Mouse (Mus musculus): ENCODE data around the gene Ralgps1.
A peak's percentile ranks its signal among the peaks of the same experiment; 100 is the strongest.

Gene Ralgps1

DNA sequence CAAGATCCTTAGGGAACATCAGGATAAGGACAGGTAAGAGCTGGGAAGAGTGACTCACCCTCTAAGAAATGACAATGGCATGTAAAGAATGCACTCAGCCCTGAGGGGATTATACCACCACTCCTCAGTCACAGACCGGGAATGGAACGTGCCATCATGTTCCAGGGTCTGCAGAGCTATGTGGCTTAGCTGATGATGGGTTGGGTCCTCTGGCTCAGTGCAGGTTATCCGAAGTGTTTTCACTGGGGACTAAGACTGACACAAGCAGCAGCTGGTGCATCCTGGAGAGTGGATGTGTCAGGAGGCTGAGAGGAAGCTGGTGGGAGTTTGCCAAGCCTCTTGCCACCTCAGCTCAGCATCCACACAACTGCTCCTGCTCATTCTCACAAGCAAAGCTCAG lies 50.7 kb downstream of the Ralgps1 start:
- peak; percentile 79 for DNase-seq

DNA sequence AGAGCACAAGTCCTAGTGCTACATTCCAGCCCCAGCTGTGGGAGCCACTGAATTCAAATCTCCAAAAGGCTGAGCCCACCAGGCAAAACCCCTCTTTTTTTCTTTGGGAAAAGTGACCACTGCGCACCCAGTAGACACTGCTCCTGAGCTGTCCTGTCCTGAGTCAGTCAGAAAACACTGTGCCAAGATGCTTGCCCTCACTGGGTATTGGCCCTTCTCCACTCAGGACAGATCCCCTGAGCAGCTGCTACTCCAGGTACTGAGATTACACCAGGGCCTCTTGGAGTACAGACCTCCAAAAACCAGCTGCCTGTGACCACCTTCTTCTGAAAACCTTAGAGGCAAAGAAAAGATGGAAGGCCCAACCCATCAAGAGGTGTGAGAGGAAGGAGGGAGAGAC lies 51.4 kb downstream of the Ralgps1 start:
- peak; percentile 74 for DNase-seq

DNA sequence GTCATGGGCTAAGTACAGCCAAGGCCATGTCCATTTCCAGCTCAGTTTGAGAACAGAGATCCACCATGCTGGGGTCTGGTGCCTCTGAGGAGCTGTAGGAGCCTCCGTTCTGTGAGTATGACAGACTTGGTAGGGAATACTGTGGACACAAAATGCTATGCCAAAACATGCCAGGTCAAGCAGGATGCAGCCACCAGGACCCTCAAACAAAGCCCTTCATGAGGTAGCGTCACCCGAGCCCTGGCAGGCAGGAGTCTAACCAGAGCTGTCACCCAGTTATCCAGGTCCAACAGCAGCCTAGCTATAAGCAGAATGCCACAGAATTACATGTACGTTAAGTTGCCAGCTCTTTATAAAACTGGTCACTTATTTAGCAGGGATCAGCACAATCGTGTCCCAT lies 51.8 kb downstream of the Ralgps1 start:
- peak; percentile 82 for DNase-seq

DNA sequence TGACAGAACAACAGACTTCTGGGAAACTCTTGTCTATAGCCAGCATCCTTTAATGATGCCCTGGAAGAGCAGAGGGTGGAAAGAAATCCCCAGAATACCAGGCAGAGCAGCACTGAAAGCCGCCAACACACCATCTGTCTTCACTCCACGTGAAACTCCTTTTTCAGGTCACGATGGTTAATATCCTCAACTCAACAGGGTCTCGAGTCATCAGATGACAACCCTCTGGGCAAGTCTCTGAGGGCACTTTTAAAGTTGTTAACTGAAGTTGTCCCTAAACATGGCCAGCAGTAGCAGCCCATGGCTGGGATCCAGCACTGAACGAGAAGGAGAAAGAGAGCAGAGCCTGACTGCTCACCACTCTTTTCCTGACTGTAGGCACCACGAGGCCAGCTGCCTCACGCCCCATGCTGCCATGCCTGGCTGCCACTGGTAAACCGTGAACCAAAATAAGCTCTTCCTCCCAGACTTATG lies 52.8 kb downstream of the Ralgps1 start:
- DNase-seq, result no peak

DNA sequence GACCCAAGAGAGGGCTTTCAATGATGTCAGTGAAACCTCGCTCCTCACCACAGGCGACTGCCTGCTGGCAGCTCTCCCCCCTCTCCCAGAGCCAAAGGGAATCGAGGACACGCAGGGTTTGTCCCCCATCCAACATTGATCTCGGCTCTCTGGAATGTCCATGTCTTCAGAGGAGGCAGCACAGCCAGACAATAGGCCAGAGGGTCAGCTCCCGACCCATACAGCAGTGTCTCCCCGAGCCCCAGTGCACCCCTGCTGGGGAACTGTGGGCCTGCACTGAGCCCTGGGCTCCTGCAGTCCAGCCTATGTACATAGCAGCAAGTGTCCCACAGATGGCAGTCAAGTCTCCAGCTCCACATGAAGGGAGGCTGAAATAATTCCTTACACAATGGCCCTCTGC lies 54.8 kb downstream of the Ralgps1 start:
- peak; percentile 100 for DNase-seq

DNA sequence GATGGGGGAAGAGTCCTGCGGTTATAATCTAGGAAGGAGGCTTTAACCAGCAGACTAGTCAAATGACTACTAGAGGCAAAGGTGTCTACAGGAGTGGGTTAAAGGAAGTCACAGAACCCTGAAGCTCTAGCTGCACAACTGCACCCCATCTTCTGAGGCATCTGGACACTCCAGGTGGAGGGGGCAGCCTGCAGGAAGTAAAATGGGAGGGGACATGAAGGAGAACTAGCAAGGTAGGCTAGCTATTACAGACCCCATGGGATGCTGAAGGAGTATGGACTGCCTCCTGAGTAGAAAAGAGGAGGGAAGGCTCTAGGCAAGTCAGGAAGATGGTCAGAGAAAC lies 55.3 kb downstream of the Ralgps1 start:
- DNase-seq, result peak; percentile 92

DNA sequence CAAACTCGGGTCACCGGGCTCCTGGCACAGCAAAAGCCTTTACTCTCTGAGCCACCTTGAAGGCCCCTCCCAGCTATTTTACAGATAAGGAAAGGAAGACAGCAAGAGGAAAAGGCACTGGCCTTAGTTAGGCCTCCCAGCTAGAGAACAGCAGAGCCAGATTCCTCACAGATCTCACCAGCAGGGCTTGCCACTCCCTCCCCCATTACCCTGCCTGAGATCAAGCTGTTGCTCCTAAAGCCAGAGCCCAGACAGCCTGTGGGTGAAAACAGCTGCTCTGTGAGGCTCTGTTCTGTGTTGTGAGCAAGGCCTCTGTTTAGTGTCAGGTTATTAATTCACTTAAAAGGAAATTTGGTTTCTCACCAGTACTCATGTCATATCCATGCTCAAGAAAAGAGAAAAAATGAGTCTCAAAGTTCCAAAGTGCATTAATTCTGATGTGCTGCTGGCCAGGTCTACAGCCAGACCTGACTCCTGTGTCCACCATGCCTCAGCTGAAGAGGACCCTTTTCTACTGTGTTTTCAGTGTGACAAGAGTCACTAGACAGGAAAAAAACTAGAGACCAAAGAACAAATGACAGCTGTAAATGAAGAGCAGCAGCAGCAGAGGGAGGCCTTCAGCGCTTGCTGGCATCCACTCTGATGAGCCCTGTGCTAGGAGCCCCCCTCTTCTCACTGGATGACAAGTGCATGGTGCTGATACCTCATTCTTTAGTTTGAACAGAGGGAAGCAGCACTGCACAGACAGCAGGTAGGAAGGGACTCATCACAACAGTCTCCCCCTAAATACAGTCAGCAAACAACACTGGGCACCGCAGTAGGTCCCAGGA lies 55.8 kb downstream of the Ralgps1 start:
- DNase-seq, result peak; percentile 96

DNA sequence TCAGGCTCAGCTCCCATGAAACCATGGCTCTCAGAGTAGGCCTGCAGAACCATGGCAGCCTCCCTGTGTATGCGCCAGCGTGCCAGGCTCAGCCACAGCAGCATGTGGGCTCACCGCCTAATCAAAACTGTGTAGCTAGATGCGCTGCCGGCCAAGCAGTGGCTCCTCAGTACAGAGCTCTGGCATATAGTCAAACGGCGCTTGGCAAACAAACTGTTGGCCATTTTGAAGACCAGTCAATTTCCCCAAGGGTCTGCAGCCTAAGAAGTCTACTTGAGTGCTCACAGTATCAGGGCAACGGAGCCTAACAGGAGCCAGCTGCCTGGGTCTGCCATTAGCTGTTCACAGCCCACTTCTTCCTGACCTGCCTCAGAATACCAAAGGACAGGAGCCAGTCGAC lies 61.9 kb downstream of the Ralgps1 start:
- peak; percentile 91 for DNase-seq

DNA sequence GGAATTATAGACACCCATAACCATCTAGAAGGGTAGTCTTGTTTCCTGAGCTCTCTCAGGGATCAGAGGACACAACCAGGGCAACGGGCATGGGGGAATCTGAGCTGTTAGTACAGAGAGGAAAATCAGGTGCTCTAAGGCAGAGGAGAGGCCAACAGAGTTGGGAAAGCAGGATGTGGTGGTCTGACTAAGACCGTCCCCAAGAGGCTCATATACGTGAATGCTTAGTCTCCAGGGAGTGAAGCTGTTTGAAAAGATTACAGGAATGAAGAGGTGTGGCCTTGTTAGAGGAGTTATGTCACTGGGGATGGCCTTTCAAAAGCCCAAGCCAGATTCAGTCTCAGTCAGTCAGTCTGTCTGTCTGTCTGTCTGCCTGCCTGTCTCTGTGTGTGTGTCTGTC lies 64.7 kb downstream of the Ralgps1 start:
- DNase-seq, result no peak

DNA sequence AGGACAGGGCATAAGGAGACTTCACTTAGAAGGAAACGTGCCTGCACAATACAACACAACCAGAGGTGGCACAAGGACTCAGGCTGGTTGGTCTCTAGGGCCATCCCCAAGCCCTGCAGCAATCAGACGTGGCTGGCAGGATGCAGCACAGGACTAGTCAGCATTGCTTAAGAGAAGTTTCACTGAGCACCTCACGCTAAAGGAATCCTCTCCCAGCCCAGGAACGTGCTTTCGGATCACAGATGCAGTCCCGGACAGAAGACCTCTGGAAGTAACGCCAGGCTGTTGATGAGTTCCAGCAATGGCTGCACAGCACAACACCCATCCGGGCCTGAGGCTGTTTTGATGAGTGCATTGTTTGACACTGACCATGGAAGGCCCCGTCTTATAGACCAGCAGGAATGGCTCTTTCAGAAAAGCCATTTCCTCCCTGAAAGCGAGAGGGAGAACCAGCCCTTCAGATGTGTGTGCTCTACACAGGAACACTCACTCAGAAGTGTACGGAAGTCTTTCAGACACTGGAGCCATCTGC lies 67.8 kb downstream of the Ralgps1 start:
- DNase-seq, result peak; percentile 93

DNA sequence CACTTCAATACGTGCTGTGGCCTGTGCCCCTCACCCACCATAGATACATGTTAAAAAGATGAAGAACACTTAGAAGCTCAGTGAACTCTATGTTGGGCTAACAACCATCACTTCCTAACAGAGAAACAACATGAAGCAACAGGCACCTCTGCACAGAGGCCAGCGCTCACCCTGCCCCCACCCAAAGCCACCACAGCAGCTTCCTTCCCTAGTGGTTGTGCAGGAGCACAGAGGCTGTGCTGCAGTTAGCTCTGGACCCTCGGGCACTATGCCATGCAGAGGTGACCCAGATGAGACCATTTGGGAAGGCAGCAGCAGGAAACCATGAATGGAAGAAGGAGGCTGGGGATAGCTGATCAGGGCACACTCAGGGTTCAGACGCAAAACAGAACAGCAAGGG lies 68.5 kb downstream of the Ralgps1 start:
- no peak for DNase-seq

DNA sequence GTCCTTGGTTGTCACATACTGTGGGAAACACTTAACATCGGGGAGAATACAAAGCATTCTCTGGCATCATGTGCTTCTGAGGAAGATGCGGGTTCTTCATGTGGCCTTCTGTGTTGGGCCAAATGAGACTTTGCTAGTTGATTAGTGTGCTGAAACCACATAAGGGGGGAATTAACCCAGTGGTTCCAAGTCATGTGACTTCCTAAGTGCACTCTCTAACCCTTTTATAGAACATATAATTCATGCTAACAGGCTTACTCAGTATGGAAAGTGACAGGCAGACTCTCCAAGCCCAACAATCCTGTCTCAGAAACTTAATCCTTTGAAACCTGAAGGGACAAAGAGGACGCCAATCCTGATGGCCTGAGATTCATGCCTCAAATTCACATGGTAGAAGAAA lies 68.9 kb downstream of the Ralgps1 start:
- DNase-seq, result no peak

DNA sequence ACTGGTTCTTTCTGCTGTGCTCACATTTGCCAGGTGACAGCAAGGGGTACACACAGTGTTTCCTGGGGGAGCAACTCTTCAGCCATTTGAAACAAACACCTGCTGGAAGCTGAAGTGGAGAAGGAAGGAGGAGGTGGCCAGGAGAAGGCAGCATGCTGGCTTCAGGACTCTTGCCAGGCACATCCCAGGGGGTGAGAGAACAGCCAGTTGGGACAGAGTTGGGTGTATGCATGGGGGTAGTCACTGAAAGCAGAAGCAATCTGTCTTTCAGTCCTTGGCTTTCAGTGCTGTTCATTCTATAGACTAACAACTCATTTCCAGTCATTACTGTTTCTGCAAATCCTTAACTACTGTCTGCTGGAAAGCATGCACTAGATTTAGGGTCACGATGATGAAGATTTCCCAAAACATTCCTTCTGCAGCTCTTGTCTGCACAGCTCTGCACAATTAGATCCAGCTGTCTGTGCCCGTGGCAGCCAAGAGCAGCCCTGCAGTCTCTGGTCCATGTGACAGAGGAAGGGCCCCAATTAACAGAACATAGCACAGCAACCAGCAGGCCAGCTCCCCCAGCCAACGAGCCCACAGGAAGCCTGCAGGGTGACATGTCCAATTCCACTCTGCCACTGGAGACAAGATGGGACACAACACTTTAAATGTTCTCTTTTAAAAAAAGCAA lies 70.8 kb downstream of the Ralgps1 start:
- peak; percentile 98 for DNase-seq

DNA sequence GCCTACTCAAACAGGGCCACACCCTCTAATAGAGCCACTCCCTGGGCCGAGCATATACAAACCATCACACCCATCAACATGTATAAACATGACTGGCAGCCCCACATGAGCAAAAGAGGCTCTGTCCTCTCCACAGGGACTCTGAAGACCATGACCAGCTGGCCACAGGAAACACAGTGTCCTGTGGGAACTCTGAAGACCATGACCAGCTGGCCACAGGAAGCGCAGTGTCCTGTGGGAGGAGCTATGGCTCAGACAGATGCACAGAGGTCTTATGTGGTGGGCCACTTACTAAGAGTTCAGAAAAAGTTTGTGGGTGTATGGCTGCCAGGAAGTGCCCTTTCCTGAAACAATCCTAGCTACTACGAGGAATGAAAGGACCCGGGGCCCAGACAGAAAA lies 72.4 kb downstream of the Ralgps1 start:
- DNase-seq, result peak; percentile 96

DNA sequence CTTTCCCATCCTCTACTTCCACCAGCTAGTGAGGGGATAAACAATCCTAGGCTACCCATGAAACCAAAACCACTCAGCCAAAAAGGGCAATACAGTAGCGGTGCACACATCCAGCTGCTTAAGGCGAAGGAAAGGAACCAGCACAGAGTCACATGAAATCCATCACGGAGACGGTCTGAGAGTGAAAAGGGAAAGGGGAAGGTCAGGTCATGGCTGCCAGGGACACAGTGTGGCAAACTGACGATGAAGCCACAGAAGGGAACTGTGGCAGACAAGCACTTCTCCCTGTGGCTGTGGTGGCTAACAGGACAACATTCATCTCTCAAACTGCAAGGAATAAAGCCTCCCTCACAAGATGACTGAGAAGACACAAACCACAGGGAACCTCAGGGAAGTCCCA lies 76.2 kb downstream of the Ralgps1 start:
- DNase-seq, result no peak

DNA sequence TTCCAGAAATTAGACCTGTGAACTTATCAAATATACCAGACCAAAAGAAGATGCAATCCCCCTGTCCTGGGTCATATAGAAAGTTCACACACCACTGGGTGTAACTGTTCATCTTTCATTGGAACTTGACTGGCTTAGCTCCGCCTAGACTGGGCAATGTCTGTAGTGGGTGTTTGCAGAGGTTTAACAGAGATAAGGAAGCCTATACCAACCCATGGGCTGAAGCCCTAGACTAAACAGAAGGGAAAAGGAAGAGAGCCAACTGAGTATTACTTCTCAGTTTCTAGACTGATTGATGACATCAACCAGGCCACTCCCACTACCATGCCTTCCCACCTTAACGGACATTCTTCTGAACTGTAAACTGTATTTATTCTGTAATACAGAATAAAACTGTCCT lies 79.2 kb downstream of the Ralgps1 start:
- no peak for DNase-seq

DNA sequence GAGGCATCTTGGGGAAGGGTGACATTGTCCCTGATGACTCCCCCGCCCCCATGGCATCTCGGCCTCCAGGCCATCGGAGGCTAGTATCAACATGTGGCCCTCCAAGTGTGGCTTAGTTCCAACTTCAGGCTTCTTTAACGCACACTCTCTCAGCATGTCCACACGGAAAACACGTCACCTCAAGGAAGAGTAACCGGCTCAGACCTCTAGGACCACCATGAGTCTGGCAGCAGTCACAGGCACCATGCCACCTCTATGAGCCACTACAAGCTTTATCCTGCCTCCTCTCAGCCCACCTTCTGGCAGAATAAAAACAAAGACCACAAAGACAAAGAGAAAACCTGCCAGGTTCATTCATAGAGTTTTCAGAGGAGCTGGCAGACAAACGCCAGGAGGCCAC lies 80.8 kb downstream of the Ralgps1 start:
- no peak for DNase-seq

DNA sequence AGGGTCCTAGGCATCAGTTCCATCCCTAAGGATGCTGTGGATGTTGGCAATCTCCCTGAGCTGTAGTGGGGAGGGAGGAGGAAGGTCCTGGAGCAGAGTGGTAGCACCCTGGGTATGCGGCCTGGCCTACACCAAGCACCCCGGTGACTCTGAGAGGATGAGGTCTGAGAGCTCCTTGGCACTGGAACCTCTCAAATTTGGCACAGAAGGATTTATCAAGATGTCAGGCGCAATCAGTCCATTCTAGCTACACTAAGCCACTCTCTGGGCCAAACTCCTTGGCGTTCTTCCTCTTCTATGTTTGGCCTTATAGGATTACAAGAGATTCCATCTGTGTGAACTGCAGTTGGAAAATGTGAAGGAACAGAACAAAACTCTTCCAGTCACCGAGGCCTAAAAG lies 82.4 kb downstream of the Ralgps1 start:
- no peak for DNase-seq

DNA sequence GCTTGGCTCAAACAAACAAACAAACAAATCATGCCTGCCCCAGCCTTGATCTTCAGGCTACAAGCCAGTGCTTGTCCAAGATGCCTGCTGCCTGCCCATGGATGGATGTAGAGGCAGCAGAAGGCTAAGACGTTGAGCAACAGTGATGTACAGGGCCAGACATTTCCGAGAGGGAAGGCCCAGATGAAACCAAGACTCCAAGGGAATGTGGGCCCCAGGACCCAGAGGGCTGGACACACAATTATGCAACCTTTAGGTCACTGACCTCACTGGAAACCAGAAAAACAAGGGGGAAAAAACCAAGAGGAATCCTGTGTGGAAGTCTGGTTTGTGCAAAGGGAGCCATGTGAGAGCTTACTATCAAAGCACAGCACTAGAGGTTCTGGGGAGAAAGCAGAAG lies 87.6 kb downstream of the Ralgps1 start:
- peak; percentile 97 for DNase-seq

DNA sequence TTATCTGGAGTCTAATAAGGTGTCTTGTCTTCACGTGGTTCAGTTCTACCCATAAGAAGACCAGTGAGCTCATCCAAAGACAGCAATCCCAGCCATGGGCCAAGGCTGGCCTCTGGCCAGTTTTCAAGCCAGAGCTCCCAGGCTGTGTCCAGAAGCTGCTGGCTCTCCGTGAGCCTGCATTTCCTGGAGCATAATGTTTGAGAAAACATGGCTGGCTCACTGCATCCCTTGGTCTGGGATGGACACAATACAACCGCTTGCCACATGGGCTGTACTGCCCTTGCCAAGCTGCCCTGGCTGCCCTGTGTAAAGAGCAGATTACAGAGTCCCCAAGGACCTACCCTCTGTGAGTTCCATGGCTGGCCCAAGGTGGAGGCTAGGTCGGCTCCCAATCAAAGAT lies 88.4 kb downstream of the Ralgps1 start:
- peak; percentile 99 for DNase-seq

DNA sequence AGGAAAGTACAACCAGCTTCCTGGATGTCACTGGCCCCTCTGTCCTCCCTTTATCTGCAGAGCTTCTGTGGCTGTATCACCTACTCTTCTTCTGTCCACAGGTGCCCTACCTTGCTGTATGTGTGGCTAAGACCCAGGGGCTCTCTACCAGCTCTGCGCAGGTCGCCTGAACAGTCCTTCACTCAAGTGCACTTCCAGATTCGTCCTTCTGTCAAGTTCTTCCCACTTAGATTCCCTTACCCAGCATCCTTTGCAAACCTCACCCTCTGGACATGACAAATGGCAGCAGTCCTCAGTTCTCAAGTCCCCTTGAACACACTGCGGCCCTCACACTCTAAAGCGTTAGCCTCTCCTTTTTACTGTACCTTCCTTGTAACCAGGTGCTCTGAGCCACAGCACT lies 89.5 kb downstream of the Ralgps1 start:
- no peak for DNase-seq

DNA sequence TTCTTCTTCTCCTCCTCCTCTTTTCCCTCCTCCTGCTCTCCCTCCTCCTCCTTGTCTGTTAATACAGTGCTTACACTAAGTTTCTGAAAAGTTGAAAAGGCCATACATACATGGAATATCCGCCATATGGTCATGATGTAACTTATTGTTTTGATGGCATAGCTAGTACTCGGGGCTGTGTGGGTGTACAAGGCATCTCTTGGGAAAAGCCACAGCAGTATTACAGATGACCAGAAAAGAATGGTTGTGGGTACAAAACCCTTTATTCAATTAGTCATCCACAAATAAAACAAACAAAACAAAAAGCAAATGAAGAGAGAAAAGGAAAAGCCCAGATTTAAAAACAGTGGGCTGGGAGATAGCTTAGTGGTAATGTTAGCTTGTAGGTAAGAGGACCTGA lies 90.8 kb downstream of the Ralgps1 start:
- DNase-seq, result no peak

DNA sequence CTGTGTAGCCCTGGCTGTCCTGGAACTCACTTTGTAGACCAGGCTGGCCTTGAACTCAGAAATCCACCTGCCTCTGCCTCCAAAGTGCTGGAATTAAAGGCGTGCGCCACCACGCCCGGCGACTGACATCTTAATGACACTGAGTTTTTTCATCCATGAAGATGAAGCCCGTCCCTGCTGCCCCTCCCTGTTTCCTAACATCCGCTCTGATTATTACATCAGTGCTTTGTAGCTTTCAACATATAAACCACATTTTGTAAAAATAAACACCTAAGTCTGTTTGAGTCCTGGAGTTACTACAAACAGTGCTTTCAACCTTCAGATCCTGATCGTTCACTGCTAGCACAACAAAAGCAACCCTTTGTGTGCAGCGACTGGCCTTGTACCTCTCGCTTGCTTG lies 91.5 kb downstream of the Ralgps1 start:
- DNase-seq, result no peak

DNA sequence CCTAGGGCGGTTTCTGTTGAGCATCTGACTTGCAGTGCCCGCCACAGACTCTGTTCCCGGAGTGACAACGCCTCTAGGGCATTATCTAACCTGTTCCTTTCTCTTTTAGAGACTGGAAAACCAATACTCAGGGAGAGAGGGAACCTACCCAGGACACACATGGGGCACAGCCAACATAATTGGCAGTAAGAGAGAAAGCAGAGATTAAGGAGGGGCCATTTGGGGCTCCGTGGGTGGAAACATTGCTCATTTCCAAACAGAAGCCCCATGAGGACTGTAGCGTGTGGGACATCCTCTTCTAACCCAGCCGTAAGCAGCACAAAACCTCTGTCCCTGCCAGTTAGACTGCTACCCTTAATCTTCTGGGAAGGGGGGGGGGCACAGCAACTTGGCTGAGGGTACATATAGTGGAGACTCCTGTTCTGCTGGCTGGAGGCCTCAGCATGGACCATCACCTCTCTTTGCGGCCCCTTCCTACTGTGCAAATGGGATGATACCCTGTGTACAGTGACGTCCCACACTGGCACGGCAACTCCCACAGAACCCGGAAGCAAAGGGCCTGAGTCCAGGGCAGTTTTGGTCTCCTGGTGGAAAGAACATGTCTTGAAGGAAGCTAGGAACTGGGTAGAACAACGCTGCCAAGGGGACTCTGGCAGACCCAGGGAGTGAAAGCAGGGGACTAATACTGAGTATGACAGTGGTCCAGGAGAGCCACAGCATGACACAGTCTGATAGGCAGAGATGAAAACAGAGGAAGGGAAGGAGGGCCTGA lies 96.4 kb downstream of the Ralgps1 start:
- DNase-seq, result peak; percentile 97

Measured in heart, adult 11 months (tissue).